In genomic region chr5:122219655-122220629, GRCm38 (mm10) we compare ENCODE assay signal across 9 mouse cellular contexts. TPM values are rescaled to one million over a fixed set of nuclear protein-coding genes. Genes with fewer than 3 reads are reported as not detected.
A peak's percentile ranks its signal among the peaks of the same experiment; 100 is the strongest.
DNase-seq lines count a peak whose midpoint lies in the region; ATAC-seq and TF ChIP-seq lines count a peak whose summit lies in the region.
"Had no signal": no experiment of that assay in that cellular context is flagged by ENCODE, and none has a peak within 500 bp of the region (broad histone marks: within the 10 kb centered on the region; RNA-seq: fewer than 3 reads in every experiment).

No protein-coding gene starts in this region.

- no peaks in the 10 kb centered on the region for H3K36me3 ChIP-seq in heart, embryonic 16.5 days (ENCODE audit: control insufficient read depth, insufficient read depth)
- no peaks in the 10 kb centered on the region for H3K36me3 ChIP-seq in heart, embryonic 11.5 days (ENCODE audit: control insufficient read depth, insufficient read depth, low read length)
- H3K36me3 ChIP-seq in limb, embryonic 14.5 days (ENCODE audit: control insufficient read depth, insufficient read depth, low read length) = no peaks in the 10 kb centered on the region
- H3K36me3 ChIP-seq: neural tube, embryonic 13.5 days had no signal

- H3K27me3 ChIP-seq in heart, embryonic 16.5 days (ENCODE audit: control insufficient read depth, insufficient read depth, low read length) = no peaks in the 10 kb centered on the region
- H3K27me3 ChIP-seq in heart, embryonic 11.5 days (ENCODE audit: control insufficient read depth, insufficient read depth, low read length) = no peaks in the 10 kb centered on the region
- H3K27me3 ChIP-seq in limb, embryonic 14.5 days (ENCODE audit: control insufficient read depth, insufficient read depth, low read length) = no peaks in the 10 kb centered on the region
- H3K27me3 ChIP-seq: neural tube, embryonic 13.5 days had no signal

- DNase-seq in limb, embryonic 14.5 days (ENCODE audit: low spot score) = peak; percentile 33
- peak; percentile 69 to 85 for DNase-seq in thymus, adult 18-20 months
- no peak for DNase-seq in adrenal gland, adult (ENCODE audit: inconsistent age in 2 of 2, low spot score in 1 of 2)
- DNase-seq in left cerebral cortex, postnatal 36 days (ENCODE audit: low spot score in 2 of 2) = no peak
- DNase-seq in left cerebral cortex, postnatal 14 days (ENCODE audit: low spot score in 2 of 2) = no peak

- no peak overlapping the region for H3K9ac ChIP-seq in heart, embryonic 16.5 days (ENCODE audit: low read length)
- no peak overlapping the region for H3K9ac ChIP-seq in heart, embryonic 11.5 days (ENCODE audit: low read depth, low read length)
- H3K9ac ChIP-seq in limb, embryonic 14.5 days (ENCODE audit: low read depth, low read length, severe bottlenecking) = peak overlapping the region; percentile 21; the same call in 1 of the 2 replicates
- H3K9ac ChIP-seq: neural tube, embryonic 13.5 days had no signal

- no peak overlapping the region for H3K4me2 ChIP-seq in heart, embryonic 16.5 days (ENCODE audit: low read depth, low read length)
- no peak overlapping the region for H3K4me2 ChIP-seq in heart, embryonic 11.5 days
- no peak overlapping the region for H3K4me2 ChIP-seq in limb, embryonic 14.5 days (replicated peaks; ENCODE audit: low read depth, low read length, severe bottlenecking)
- H3K4me2 ChIP-seq: neural tube, embryonic 13.5 days had no signal

- intact Hi-C loops in left cerebral cortex, postnatal 36 days (cut with DNase I) = no loop called here
- intact Hi-C loops in left cerebral cortex, postnatal 14 days (cut with DNase I) = loop anchor here (5.0 kb wide), 1 partner anchor 33 kb away; no protein-coding TSS in a partner anchor

- H3K4me1 ChIP-seq in heart, embryonic 16.5 days (ENCODE audit: control insufficient read depth, insufficient read depth, low read length) = peaks cover 5% of the 10 kb centered on the region; the same call in 1 of the 2 replicates
- H3K4me1 ChIP-seq in heart, embryonic 11.5 days (ENCODE audit: control insufficient read depth, insufficient read depth, low read length) = peaks cover 8% of the 10 kb centered on the region
- peaks cover 6% of the 10 kb centered on the region for H3K4me1 ChIP-seq in limb, embryonic 14.5 days (ENCODE audit: control insufficient read depth, insufficient read depth, low read length)
- H3K4me1 ChIP-seq: neural tube, embryonic 13.5 days had no signal

- H3K27ac ChIP-seq in heart, embryonic 16.5 days (ENCODE audit: low read length) = no peak overlapping the region
- no peak overlapping the region for H3K27ac ChIP-seq in heart, embryonic 11.5 days (ENCODE audit: low read depth, low read length)
- no peak overlapping the region for H3K27ac ChIP-seq in limb, embryonic 14.5 days (replicated peaks; ENCODE audit: low read depth, low read length)
- H3K27ac ChIP-seq: neural tube, embryonic 13.5 days had no signal

- TF ChIP-seq POLR2A in limb, embryonic 14.5 days (IDR thresholded peaks at IDR 0.05; ENCODE audit: borderline replicate concordance, extremely low read depth, insufficient read depth, insufficient read length) = no peak

- WGBS in heart, embryonic 16.5 days = 52% methylated on average over 18 of the region's 18 CpGs
- 58% methylated on average over 18 of the region's 18 CpGs for WGBS in heart, embryonic 11.5 days (ENCODE audit: insufficient replicate concordance)
- 57% methylated on average over 18 of the region's 18 CpGs for WGBS in limb, embryonic 14.5 days

- no peaks in the 10 kb centered on the region for H3K9me3 ChIP-seq in heart, embryonic 16.5 days (replicated peaks; ENCODE audit: control insufficient read depth, low read length)
- no peaks in the 10 kb centered on the region for H3K9me3 ChIP-seq in heart, embryonic 11.5 days (replicated peaks; ENCODE audit: control insufficient read depth, low read length)
- no peaks in the 10 kb centered on the region for H3K9me3 ChIP-seq in limb, embryonic 14.5 days (ENCODE audit: control insufficient read depth, low read length)
- H3K9me3 ChIP-seq: neural tube, embryonic 13.5 days had no signal

- peak; percentile 42; the same call in 1 of the 2 replicates for ATAC-seq in heart, embryonic 16.5 days (replicated peaks; ENCODE audit: extremely low read depth, insufficient read depth, low FRiP score)
- no peak for ATAC-seq in heart, embryonic 11.5 days (replicated peaks; ENCODE audit: insufficient number of reproducible peaks, low FRiP score, low TSS enrichment)
- peak; percentile 38 for ATAC-seq in granulocyte monocyte progenitor cell, adult 5-6 weeks (replicated peaks; ENCODE audit: poor library complexity, severe bottlenecking)
- ATAC-seq in limb, embryonic 14.5 days (ENCODE audit: low FRiP score, low read depth) = no peak

- H3K4me3 ChIP-seq in heart, embryonic 16.5 days (ENCODE audit: low read length) = no peak overlapping the region
- H3K4me3 ChIP-seq in heart, embryonic 11.5 days (ENCODE audit: low read depth, low read length) = no peak overlapping the region
- H3K4me3 ChIP-seq in limb, embryonic 14.5 days (replicated peaks; ENCODE audit: low read length) = no peak overlapping the region
- H3K4me3 ChIP-seq: neural tube, embryonic 13.5 days had no signal

RNA-seq across cellular contexts. Expression of gene Hvcn1, which starts 13.3 kb away (rescaled TPM):
- polyA plus RNA-seq in heart, embryonic 16.5 days (2015; fragmentation: Nextera tagmentation; extraction: Ambion mirVana) = 3.8 and 5.7 TPM in 2 replicates
- polyA plus RNA-seq in heart, embryonic 11.5 days (2014; fragmentation: Nextera tagmentation; extraction: Ambion mirVana) = 1.7 and 2.7 TPM in 2 replicates
- 53.8 and 59.5 TPM in 2 replicates for total RNA-seq in granulocyte monocyte progenitor cell, adult 5-6 weeks (2014; fragmentation: Nextera tagmentation)
- 66.8 and 84.3 TPM in 2 replicates for total RNA-seq in granulocyte monocyte progenitor cell, adult 5-6 weeks (2017)
- 9.6 and 10.4 TPM in 2 replicates for polyA plus RNA-seq in limb, embryonic 14.5 days (2012; rRNA removed)
- polyA plus RNA-seq in limb, embryonic 14.5 days (2014; fragmentation: Nextera tagmentation; extraction: Ambion mirVana) = 8.6 and 8.9 TPM in 2 replicates
- total RNA-seq in left cerebral cortex, postnatal 36 days (2021) = 1 to 10 TPM; 2.6 to 2.7 TPM
- total RNA-seq in left cerebral cortex, postnatal 14 days (2021) = 1 to 10 TPM; 2.0 to 2.4 TPM

RNA-seq across cellular contexts. Expression of gene Tctn1, which starts 44.3 kb away (rescaled TPM):
- 2.9 and 3.2 TPM in 2 replicates for polyA plus RNA-seq in heart, embryonic 16.5 days (2015; fragmentation: Nextera tagmentation; extraction: Ambion mirVana)
- 1.7 and 2.2 TPM in 2 replicates for polyA plus RNA-seq in heart, embryonic 11.5 days (2014; fragmentation: Nextera tagmentation; extraction: Ambion mirVana)
- total RNA-seq in granulocyte monocyte progenitor cell, adult 5-6 weeks (2014; fragmentation: Nextera tagmentation) = 7.2 and 9.3 TPM in 2 replicates
- total RNA-seq in granulocyte monocyte progenitor cell, adult 5-6 weeks (2017) = 1.8 and 4.3 TPM in 2 replicates
- polyA plus RNA-seq in limb, embryonic 14.5 days (2012; rRNA removed) = 28.3 and 38.3 TPM in 2 replicates
- 5.5 TPM in 2 replicates for polyA plus RNA-seq in limb, embryonic 14.5 days (2014; fragmentation: Nextera tagmentation; extraction: Ambion mirVana)
- 10 to 100 TPM; 12.2 to 14.5 TPM for total RNA-seq in left cerebral cortex, postnatal 36 days (2021)
- 10 to 100 TPM; 10.4 to 12.1 TPM for total RNA-seq in left cerebral cortex, postnatal 14 days (2021)

Comparison
In these comparisons a context has a peak if more than half of its experiments do, and no peak if none do; other contexts are left out.
1. ATAC-seq: peak in heart, embryonic 16.5 days (single experiment) and granulocyte monocyte progenitor cell, adult 5-6 weeks (single experiment); none in heart, embryonic 11.5 days (single experiment) and limb, embryonic 14.5 days (single experiment).
2. DNase-seq: peak in limb, embryonic 14.5 days (single experiment) and thymus, adult 18-20 months (2 of 2); none in adrenal gland, adult (0 of 2), left cerebral cortex, postnatal 36 days (0 of 2) and left cerebral cortex, postnatal 14 days (0 of 2).
3. RNA of gene Hvcn1, which starts 13.3 kb away (total RNA-seq): 53.8 to 84.3 TPM in granulocyte monocyte progenitor cell, adult 5-6 weeks; 2.6 to 2.7 TPM in left cerebral cortex, postnatal 36 days and 2.0 to 2.4 TPM in left cerebral cortex, postnatal 14 days; every median in the first group is over 10 times any median in the second.